Mouse (Mus musculus): ENCODE measurements around the gene Vmn1r71. TPM values are rescaled to one million over a fixed set of nuclear protein-coding genes. Genes with fewer than 3 reads are reported as not detected.
"Not testable (repeated sequence)": the region's sequence is repeated elsewhere in the genome, so short reads cannot be mapped to it uniquely, and the experiment has no call there.

The Vmn1r71 gene
- total RNA-seq (2021) = not detected

DNA sequence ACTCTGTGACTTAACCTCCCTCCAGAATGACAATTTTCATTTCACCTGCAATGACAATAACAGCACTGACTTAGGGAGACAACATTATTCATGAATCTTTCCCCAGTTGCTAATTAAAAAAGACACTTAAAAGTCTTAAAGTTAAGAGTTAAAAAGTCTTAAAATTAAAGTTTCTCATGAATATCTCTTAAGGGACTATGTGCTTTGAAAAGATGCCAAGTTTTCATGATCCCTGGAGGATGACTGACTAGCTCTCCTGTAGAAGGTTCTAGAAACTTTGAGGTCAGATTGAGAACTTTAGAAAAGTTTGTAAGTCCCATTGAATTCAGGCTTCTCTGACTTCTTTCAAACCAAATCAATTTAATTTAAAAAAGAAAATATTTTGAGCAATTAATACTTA, at the start of gene Vmn1r71:
TSS of gene Vmn1r71 (minus strand) at position 101 of the 400 bp plus-strand sequence.
- intact Hi-C loops (cut with DNase I) = no loop called here
- DNase-seq (ENCODE audit: low spot score) = no peak

DNA sequence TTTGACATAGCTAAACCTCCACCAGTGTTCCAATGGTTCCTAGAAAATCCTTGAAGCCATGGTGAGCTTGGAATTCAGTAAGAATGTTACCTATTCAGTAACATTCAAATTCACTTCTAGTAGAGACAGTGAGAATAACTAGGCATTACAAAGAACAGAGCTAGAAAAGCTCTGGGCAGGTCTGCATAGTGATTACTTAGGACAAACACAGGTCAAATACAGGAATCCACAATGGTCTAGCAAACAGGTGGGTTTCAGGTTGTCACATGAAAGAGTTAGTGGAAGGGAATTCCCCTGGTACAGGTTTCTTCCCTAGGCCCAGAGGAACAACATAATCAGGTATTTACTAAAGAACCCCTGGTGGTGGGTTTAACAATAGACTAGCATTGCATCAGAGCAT, 3.4 kb upstream of the Vmn1r71 start:
- DNase-seq (ENCODE audit: low spot score); intact Hi-C loops (cut with DNase I): not testable (repeated sequence)

Other genes with a start within 250 kb of the Vmn1r71 start
- not detected for gene Vmn1r68, start 195.9 kb downstream of the Vmn1r71 start, total RNA-seq (2021)
- not detected for gene Vmn1r69, start 140.7 kb downstream of the Vmn1r71 start, total RNA-seq (2021)
- not detected for gene Vmn1r70, start 122.8 kb downstream of the Vmn1r71 start, total RNA-seq (2021)
- gene Nlrp4b, start 66.6 kb downstream of the Vmn1r71 start, total RNA-seq (2021) = not detected
- gene Zscan4b, start 150.7 kb upstream of the Vmn1r71 start, total RNA-seq (2021) = not detected